Mouse (Mus musculus) inflammation-experienced regulatory T-cells (primary cell): ENCODE measurements around the gene Dcaf12l1. TPM values are rescaled to one million over a fixed set of nuclear protein-coding genes. Genes with fewer than 3 reads are reported as not detected.

Experiments
- polyA plus RNA-seq, 2 experiments: library from polyadenylated mRNA; unstranded; fragments of 100-300 nt; shearing (Covaris generic); gene quantifications; one replicate each; pipeline ENCODE4 v1.2.1; 2017

Dcaf12l1 gene
- under 1 TPM; 0.17 to 0.29 TPM for polyA plus RNA-seq

DNA sequence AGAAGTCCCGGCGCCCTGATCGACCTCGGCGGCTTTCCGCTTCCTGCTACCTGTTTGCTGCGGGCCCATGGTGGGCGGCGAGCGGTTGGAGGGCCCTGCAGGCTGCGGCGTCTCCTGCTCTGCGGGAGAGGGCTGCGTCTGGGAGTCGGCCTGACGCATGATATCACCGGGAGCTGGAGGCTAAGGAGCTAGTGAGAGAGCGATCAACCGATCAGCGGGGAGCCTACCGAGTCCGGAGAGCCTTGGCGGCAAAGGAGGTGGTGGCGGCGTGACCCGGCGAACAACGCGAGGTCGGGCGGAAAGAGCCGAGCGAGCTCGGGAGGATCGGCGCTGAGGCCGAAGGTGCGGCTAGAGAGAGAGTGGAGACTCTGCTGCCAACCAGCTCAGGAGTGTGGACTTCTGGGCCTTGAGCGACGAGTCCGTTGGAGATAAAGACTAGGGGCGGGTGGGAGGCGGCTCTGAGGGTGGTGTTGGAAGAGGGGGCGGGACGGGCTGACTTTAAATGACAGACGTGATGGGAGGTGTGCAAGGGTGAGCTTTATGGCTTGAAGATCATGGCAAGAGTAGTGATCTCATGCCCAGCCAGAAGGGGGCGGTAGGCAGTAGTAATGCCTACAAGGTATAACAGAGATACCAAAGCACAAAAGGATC lies at the start of gene Dcaf12l1:
Dcaf12l1 (minus strand) TSS at position 437 of the 651 bp plus-strand sequence.

